Mouse (Mus musculus): ENCODE measurements around the gene Usb1. TPM values are rescaled to one million over a fixed set of nuclear protein-coding genes. Genes with fewer than 3 reads are reported as not detected.

The Usb1 gene
- polyA plus RNA-seq, 1 experiment from 2014 or later: 46.3 TPM

DNA sequence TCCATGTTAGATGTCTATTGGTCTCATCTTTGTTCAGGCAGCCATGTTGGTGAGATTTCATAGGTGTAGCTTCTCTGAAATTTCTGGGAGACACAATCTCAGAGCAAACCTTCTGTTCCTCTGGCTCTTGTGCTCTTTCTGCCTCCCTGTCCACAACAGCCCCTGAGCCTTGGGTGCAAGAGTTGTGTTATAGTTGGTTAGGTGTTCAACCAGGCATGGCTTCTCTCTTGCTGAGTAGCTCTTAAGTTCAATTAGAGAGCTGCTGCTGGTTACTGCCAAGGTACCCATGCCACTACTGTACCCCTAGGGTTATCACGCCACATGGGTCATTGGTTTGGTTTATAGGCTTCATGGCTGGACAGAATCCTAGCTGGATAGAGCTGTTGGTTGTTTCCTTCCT lies 16.7 kb upstream of the Usb1 start:
- no peak overlapping the region for H3K4me3 ChIP-seq (replicated peaks)
- H3K27ac ChIP-seq (replicated peaks): no peak overlapping the region
- no peaks in the 10 kb centered on the region for H3K27me3 ChIP-seq
- peaks cover 7% of the 10 kb centered on the region for H3K4me1 ChIP-seq
- H3K4me2 ChIP-seq (replicated peaks): no peak overlapping the region
- H3K9ac ChIP-seq: no peak overlapping the region
- no peak for ATAC-seq (ENCODE audit: insufficient number of reproducible peaks, low FRiP score, low TSS enrichment, low read depth)
- no peaks in the 10 kb centered on the region for H3K9me3 ChIP-seq (replicated peaks)
- 93% methylated on average over 1 of the region's 1 CpGs for WGBS
- no peaks in the 10 kb centered on the region for H3K36me3 ChIP-seq

DNA sequence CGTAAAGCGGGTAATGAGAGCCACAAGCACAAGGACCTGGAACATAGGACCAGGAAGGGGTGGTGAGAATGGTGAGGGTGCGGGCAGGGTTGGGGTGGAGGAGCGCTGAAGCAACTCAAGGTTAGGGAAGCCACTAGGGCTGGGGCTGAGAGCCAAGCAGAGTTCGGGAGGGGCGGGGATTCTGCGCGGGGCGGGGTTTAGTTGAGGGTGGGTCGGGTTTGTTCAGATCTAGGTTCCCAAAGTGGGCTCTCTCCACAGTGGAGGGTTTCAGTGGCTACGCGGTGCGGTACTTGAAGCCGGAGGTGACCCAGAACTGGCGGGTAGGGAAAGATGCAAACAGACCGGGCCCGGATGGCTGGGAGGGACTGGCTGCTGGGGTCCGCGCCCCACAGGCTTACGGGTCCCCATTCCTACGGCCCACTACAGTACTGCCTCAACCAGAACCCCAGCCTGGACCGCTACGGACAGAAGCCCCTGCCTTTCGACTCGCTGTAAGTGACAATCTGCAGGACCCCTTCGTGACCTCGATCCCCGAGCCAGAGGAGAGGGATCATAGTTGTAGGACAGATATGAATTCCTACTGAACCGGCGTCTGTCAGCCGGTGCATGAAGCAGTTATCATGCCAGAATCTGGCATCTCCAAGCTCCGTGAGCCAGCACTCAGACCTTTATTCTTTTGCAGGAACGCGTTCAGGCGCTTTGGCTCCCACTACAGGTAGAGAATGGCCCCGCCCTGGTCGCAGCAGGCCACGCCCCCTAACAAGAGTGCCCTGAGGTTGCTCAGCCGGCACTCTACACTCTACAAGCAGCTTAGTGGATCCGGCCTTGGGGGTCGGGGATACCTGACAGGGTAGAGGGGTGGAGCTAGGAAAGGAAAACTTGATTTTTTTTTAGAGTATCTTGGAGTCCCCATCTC lies 11.6 kb upstream of the Usb1 start:
- peak; percentile 67 for ATAC-seq (ENCODE audit: insufficient number of reproducible peaks, low FRiP score, low TSS enrichment, low read depth)
- Histone ChIP-seq H3K27me3 (no peaks in the 10 kb centered on the region), H3K9me3 (replicated peaks) (no peaks in the 10 kb centered on the region), H3K36me3 (peaks cover 12% of the 10 kb centered on the region), H3K4me2 (replicated peaks) (peak overlapping the region; percentile 94), H3K4me1 (peaks cover 16% of the 10 kb centered on the region), H3K27ac (replicated peaks) (no peak overlapping the region), H3K9ac (no peak overlapping the region), H3K4me3 (replicated peaks) (peak overlapping the region; percentile 41)
- WGBS: 2% methylated on average over 41 of the region's 41 CpGs

DNA sequence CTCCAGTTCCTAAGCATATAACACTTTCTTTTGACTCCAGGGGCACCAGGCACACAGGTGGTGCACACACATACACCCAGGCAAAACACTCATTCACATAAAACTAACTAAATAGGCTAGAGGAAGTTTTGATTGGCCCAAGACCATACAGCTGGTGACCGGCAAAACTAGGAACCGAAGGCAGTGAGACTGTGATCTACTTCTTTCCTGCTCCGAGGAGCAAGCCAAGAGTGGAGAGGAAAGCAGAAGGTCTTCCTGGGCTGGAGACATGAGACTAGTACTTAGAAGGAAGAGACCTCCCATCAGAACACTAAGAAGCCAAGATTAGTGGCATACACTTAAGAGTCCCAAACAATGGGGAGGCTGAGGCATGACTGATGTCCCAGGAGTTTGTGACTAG lies 8.9 kb upstream of the Usb1 start:
- ATAC-seq (ENCODE audit: insufficient number of reproducible peaks, low FRiP score, low TSS enrichment, low read depth): no peak
- Histone ChIP-seq H3K9ac (no peak overlapping the region), H3K36me3 (peaks cover 39% of the 10 kb centered on the region), H3K4me2 (replicated peaks) (no peak overlapping the region), H3K4me3 (replicated peaks) (no peak overlapping the region), H3K27ac (replicated peaks) (no peak overlapping the region), H3K4me1 (peaks cover 16% of the 10 kb centered on the region), H3K9me3 (replicated peaks) (no peaks in the 10 kb centered on the region), H3K27me3 (no peaks in the 10 kb centered on the region)
- WGBS: 85% methylated on average over 3 of the region's 3 CpGs

DNA sequence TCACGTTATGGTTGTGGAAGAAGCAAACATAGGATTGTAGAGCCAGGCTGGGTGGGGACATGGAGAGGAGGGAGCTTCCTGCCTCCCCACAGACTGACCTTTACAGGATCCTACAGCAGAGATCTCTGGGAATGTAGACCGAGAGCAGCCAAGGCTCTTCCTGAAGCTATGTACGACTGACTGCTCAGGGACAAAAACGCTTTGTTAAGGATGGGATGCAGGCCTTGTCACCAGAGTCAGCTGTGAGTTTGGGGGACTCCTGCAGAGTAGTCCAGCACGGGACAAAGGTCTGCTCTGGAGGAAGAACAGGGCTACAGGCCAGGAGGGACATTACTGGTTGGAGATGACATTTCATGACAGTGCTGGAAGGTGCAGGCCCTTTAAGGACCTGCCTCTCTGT lies 7.4 kb upstream of the Usb1 start:
- H3K4me3 ChIP-seq (replicated peaks): no peak overlapping the region
- WGBS: 47% methylated on average over 5 of the region's 5 CpGs
- no peak overlapping the region for H3K9ac ChIP-seq
- H3K36me3 ChIP-seq: peaks cover 54% of the 10 kb centered on the region
- no peaks in the 10 kb centered on the region for H3K9me3 ChIP-seq (replicated peaks)
- H3K4me2 ChIP-seq (replicated peaks): no peak overlapping the region
- ATAC-seq (ENCODE audit: insufficient number of reproducible peaks, low FRiP score, low TSS enrichment, low read depth): no peak
- H3K4me1 ChIP-seq: peaks cover 20% of the 10 kb centered on the region
- no peak overlapping the region for H3K27ac ChIP-seq (replicated peaks)
- H3K27me3 ChIP-seq: no peaks in the 10 kb centered on the region

DNA sequence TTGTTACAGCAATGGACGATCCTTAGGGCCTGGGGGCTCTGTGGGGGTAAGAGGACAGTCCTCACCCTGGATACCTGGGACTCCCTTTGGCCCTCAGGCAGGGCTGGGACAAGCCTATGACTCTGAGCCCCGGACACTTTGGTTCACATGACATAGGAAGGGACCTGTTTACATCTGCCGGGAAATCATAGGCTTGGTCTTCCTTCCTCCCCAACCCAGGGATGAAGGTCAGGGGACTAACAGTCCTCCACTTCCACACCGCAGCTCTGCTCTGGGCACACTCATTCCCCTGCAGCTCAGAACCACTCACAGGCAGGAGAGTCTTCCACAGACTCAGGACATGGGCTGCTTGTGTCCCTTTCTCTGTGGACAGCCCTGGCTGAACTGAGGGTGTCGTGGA lies 5.3 kb upstream of the Usb1 start:
- no peak overlapping the region for H3K4me3 ChIP-seq (replicated peaks)
- H3K4me1 ChIP-seq: peaks cover 17% of the 10 kb centered on the region
- H3K36me3 ChIP-seq: peaks cover 54% of the 10 kb centered on the region
- no peak for ATAC-seq (ENCODE audit: insufficient number of reproducible peaks, low FRiP score, low TSS enrichment, low read depth)
- H3K27me3 ChIP-seq: no peaks in the 10 kb centered on the region
- H3K27ac ChIP-seq (replicated peaks): no peak overlapping the region
- no peaks in the 10 kb centered on the region for H3K9me3 ChIP-seq (replicated peaks)
- WGBS: 82% methylated on average over 5 of the region's 5 CpGs
- H3K9ac ChIP-seq: no peak overlapping the region
- no peak overlapping the region for H3K4me2 ChIP-seq (replicated peaks)

DNA sequence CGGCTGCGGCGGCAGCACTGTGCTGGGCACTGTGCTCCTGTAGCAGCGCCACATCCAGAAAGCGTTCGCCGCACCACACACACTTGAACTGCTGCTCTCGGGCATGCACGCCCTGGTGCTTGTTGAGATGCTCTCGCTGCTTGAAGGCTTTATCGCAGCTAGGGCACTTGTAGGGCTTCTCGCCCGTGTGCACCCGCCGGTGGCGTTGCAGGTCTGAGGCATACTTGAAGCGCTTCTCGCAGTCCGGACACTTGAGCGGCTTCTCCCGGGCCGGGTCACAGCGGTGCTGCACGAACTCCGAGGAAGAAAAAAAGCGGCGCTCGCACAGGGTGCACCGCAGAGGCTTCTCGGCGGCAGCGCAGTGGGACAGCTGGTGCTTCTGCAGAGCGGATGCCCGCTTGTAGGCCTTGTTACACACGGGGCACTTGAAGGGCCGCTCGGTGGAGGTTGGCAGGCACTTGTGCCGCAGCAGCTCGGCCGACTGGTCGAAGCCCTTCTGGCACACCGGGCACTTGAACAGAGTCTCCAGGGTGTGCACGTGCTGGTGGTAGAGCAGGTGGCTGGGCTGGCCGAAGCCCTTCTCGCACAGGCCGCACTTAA lies 4.1 kb upstream of the Usb1 start:
- WGBS: 89% methylated on average over 46 of the region's 46 CpGs
- H3K4me1 ChIP-seq: peaks cover 23% of the 10 kb centered on the region
- H3K4me3 ChIP-seq (replicated peaks): no peak overlapping the region
- no peak overlapping the region for H3K9ac ChIP-seq
- no peaks in the 10 kb centered on the region for H3K9me3 ChIP-seq (replicated peaks)
- H3K27ac ChIP-seq (replicated peaks): no peak overlapping the region
- no peaks in the 10 kb centered on the region for H3K27me3 ChIP-seq
- H3K36me3 ChIP-seq: peaks cover 54% of the 10 kb centered on the region
- no peak for ATAC-seq (ENCODE audit: insufficient number of reproducible peaks, low FRiP score, low TSS enrichment, low read depth)
- H3K4me2 ChIP-seq (replicated peaks): no peak overlapping the region

DNA sequence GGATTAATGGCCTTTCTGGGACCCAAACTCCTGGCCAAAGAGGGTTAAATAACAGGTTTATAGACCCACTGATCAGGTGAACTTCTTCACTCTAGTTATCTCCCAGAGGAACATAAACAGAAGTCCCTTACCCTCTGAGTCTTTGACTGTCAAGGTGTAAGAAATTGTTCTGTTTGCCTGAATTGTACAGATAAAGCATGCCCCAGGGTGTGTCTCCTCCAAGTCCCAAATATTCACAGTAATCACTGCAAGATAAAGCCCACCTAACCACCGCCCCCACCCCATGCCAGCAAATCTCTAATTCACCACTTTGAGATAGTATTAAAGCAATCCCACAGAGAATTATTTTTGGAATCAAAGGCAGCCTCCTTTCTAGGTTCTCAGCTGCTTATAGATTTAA lies 1.7 kb upstream of the Usb1 start:
- Histone ChIP-seq H3K4me3 (replicated peaks) (peak overlapping the region; percentile 85), H3K4me2 (replicated peaks) (peak overlapping the region; percentile 80), H3K27me3 (no peaks in the 10 kb centered on the region), H3K9me3 (replicated peaks) (no peaks in the 10 kb centered on the region), H3K36me3 (peaks cover 53% of the 10 kb centered on the region), H3K9ac (peak overlapping the region; percentile 78), H3K4me1 (peaks cover 28% of the 10 kb centered on the region), H3K27ac (replicated peaks) (no peak overlapping the region)
- WGBS: 44% methylated on average over 1 of the region's 1 CpGs
- no peak for ATAC-seq (ENCODE audit: insufficient number of reproducible peaks, low FRiP score, low TSS enrichment, low read depth)

DNA sequence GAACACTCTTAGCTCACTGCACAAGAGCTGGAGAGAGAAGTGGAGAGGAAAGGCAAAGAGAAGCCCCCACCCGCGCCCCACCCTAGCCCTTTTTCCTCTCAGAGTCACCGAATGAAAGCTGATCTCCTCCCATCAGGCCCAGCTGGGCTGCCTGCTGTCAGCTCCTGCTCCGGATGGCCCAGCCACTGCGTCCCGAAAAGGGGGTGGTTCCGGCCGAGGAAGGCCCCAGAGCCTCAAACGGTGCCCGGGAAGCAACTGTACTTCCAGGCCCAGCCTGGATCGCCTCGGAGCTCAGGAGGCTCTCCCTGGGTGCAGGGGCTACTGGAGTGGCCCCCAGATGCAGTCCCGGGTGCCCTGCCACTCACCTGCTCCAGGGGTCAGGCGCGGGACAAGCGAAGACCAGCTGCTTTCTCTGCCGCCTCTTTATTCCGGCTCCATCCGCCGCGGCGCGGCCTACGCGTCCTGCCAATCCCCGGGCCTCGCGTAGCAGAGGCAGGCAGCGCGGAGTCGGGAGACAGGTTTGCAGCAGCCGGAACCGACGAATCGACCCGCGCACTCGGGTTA lies 846 bp upstream of the Usb1 start:
- peak; percentile 51 for ATAC-seq (ENCODE audit: insufficient number of reproducible peaks, low FRiP score, low TSS enrichment, low read depth)

DNA sequence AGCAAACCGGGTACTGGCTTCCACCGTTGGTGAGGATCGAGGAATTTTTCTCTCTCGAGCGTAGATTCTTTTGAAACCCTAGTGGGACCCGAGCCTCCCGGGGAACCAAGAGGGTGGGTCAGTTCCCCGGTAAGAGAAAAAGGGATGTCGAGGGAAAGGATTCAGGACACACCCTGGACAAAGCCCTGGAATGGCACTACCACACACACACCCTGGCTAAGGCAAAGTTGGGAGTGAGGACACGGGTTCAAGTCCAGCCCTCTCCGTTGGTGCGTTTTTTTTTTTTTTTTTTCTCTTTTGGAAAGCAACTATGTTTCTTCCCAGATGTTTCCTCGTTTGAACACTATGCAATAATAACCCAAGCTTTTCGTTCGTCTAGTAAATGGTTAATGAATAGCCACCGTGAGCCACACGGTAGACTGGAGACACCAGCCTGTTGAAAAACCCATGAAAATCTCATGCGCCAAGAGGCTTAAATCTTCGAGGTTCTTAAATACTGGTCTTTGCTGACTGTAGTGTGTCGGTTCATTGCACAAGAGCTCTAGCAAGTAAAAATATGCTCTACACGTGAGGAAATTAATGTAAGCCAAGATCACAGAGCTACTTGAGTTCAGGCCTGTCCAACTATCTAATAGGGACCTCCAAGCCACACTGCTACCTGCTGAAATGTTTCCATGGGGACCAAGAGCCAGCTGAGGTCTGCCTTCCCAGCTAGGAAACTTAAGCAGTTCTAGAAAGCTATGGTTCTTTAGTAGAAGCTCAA lies 534 bp downstream of the Usb1 start:
- H3K9ac ChIP-seq: peak overlapping the region; percentile 54
- H3K4me1 ChIP-seq: peaks cover 28% of the 10 kb centered on the region
- H3K27ac ChIP-seq (replicated peaks): peak overlapping the region; percentile 98
- H3K36me3 ChIP-seq: peaks cover 34% of the 10 kb centered on the region
- no peaks in the 10 kb centered on the region for H3K27me3 ChIP-seq
- no peak for ATAC-seq (ENCODE audit: insufficient number of reproducible peaks, low FRiP score, low TSS enrichment, low read depth)
- peak overlapping the region; percentile 80 for H3K4me2 ChIP-seq (replicated peaks)
- 19% methylated on average over 21 of the region's 21 CpGs for WGBS
- peak overlapping the region; percentile 85 for H3K4me3 ChIP-seq (replicated peaks)
- H3K9me3 ChIP-seq (replicated peaks): no peaks in the 10 kb centered on the region

More for the DNA sequence above, 846 bp upstream of the Usb1 start:
- Histone ChIP-seq H3K36me3 (peaks cover 45% of the 10 kb centered on the region), H3K4me2 (replicated peaks) (peak overlapping the region; percentile 80), H3K4me3 (replicated peaks) (peak overlapping the region; percentile 85), H3K27ac (replicated peaks) (peak overlapping the region; percentile 98), H3K4me1 (peaks cover 28% of the 10 kb centered on the region), H3K27me3 (no peaks in the 10 kb centered on the region), H3K9me3 (replicated peaks) (no peaks in the 10 kb centered on the region), H3K9ac (peak overlapping the region; percentile 78)
- under 1% methylated on average over 38 of the region's 38 CpGs for WGBS

DNA sequence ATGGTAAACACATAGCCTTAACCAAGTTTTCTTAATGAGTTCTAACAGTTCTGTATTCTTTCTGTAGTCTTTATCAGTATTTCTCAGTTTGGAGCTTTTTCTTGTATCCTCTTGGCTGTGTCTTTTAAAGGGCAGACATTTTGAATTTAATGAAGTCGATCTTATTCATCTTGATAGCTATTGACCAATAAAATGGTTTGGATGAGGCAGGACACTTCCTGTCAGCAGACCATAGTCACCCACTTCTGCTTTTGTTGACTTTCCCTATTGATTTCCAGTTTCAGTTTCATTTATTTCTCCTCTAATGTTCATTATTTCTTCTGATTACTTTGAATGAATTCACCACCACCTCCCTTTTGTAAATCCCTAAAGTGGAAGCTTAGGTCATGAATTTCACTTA lies 3.6 kb downstream of the Usb1 start:
- WGBS: 84% methylated on average over 1 of the region's 1 CpGs
- Histone ChIP-seq H3K9me3 (replicated peaks) (no peaks in the 10 kb centered on the region), H3K27me3 (no peaks in the 10 kb centered on the region), H3K4me1 (peaks cover 14% of the 10 kb centered on the region), H3K9ac (no peak overlapping the region), H3K4me3 (replicated peaks) (no peak overlapping the region), H3K27ac (replicated peaks) (no peak overlapping the region), H3K36me3 (peaks cover 42% of the 10 kb centered on the region), H3K4me2 (replicated peaks) (no peak overlapping the region)
- no peak for ATAC-seq (ENCODE audit: insufficient number of reproducible peaks, low FRiP score, low TSS enrichment, low read depth)

DNA sequence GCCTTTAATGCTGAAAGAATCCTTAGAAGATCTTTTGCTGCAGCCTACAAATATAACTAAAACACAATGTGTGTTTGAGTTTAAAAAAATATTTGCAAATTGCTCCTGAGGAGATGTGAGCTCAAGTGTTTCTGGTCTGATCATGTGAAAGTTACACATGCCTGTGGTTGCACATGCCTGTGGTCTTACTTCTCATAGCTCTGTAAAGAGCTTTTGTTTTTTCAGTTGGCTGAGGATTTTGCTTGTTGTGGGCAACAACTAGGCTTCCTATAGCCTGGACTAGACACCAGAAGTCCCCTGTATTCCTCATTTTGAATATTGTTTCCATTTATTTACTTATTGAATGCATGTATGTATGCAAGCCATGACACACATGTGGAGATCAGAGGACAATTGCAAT lies 4.3 kb downstream of the Usb1 start:
- no peaks in the 10 kb centered on the region for H3K27me3 ChIP-seq
- H3K36me3 ChIP-seq: peaks cover 47% of the 10 kb centered on the region
- H3K9me3 ChIP-seq (replicated peaks): no peaks in the 10 kb centered on the region
- no peak for ATAC-seq (ENCODE audit: insufficient number of reproducible peaks, low FRiP score, low TSS enrichment, low read depth)
- peaks cover 11% of the 10 kb centered on the region; the same call in 1 of the 2 replicates for H3K4me1 ChIP-seq
- no peak overlapping the region for H3K4me3 ChIP-seq (replicated peaks)
- no peak overlapping the region for H3K4me2 ChIP-seq (replicated peaks)
- H3K27ac ChIP-seq (replicated peaks): no peak overlapping the region
- no peak overlapping the region for H3K9ac ChIP-seq

All from embryonic facial prominence, embryonic 15.5 days (tissue).